Mouse (Mus musculus) liver, embryonic 14.5 days (tissue): Measurements from ENCODE around the gene Sh2b2. TPM values are rescaled to one million over a fixed set of nuclear protein-coding genes. Genes with fewer than 3 reads are reported as not detected.

ENCODE experiments used
- ATAC-seq: fragments of 200-750 bp; cut with Nextera tagmentation; 2 replicates; pipeline ENCODE4 v1.8.0; 2017; ENCODE audit warnings: moderate number of reproducible peaks, mild to moderate bottlenecking, moderate library complexity; ENCODE audit not compliant: insufficient read depth
- DNase-seq, 3 experiments: peaks; one replicate each; pipeline ENCODE4 v3.0.0-alpha.2; 2012 to 2013; ENCODE audit warnings: low read depth in 3 of 3, low spot score in 3 of 3
- H3K27ac ChIP-seq: fragments of 300-500 bp; sonication (generic); 2 replicates; pipeline ENCODE4 v1.5.1; 2014; ENCODE audit warnings: moderate library complexity, mild to moderate bottlenecking, control low read depth, inconsistent platforms
- H3K27me3 ChIP-seq: fragments of 300-500 bp; sonication (generic); 2 replicates; pipeline ENCODE4 v1.6.1; 2014; ENCODE audit warnings: mild to moderate bottlenecking, low read length, moderate library complexity; ENCODE audit not compliant: control insufficient read depth, insufficient read depth
- H3K36me3 ChIP-seq: fragments of 300-500 bp; sonication (generic); replicated peaks from 2 replicates; pipeline ENCODE4 v1.6.1; 2014; ENCODE audit warnings: low read depth; ENCODE audit not compliant: control insufficient read depth, insufficient read depth
- H3K4me1 ChIP-seq, 2 experiments: fragments of 200-500 bp in 1 of 2; fragments of 300-500 bp in 1 of 2; sonication (generic) in 1 of 2; replicated peaks; 2 replicates each; pipeline ENCODE4 v1.6.1; 2012 to 2014; ENCODE audit warnings: antibody characterized with exemption in 1 of 2, inconsistent platforms in 1 of 2, low read length in 1 of 2; ENCODE audit not compliant: control insufficient read depth in 2 of 2, insufficient read depth in 2 of 2
- H3K4me2 ChIP-seq: fragments of 300-500 bp; sonication (generic); 2 replicates; pipeline ENCODE4 v1.6.1; 2014; ENCODE audit warnings: low read depth, mild to moderate bottlenecking, control low read depth, moderate library complexity
- H3K4me3 ChIP-seq, 2 experiments: fragments of 200-500 bp in 1 of 2; fragments of 300-500 bp in 1 of 2; sonication (generic) in 1 of 2; 2 replicates each; pipeline ENCODE4 v1.5.1; 2012 to 2014; ENCODE audit warnings: low read depth in 2 of 2, low read length in 2 of 2, mild to moderate bottlenecking in 2 of 2, control low read depth in 1 of 2, inconsistent platforms in 1 of 2, moderate library complexity in 1 of 2; ENCODE audit not compliant: insufficient read depth in 1 of 2
- H3K9ac ChIP-seq: fragments of 300-500 bp; sonication (generic); replicated peaks from 2 replicates; pipeline ENCODE4 v1.6.1; 2014; ENCODE audit warnings: mild to moderate bottlenecking, control low read depth, moderate library complexity
- H3K9me3 ChIP-seq: fragments of 300-500 bp; sonication (generic); 2 replicates; pipeline ENCODE4 v1.6.1; 2016; ENCODE audit warnings: low read length, mixed read lengths; ENCODE audit not compliant: control insufficient read depth
- CTCF ChIP-seq: IDR thresholded peaks from 2 replicates; pipeline ENCODE4 v1.5.1; 2016; ENCODE audit warnings: antibody characterized with exemption, low read depth, control low read depth
- EP300 ChIP-seq: IDR thresholded peaks from 2 replicates; pipeline ENCODE4 v1.6.1; 2016; ENCODE audit warnings: antibody characterized with exemption, low read depth
- WGBS: fragments of 180-500 bp; shearing (Covaris S2); extraction: QIAGEN DNeasy Blood & Tissue Kit; methylation state at CpG from one replicate; pipeline ENCODE4 v1.1.7; 2014; ENCODE audit not compliant: insufficient replicate concordance; 5-methylcytosine and 5-hydroxymethylcytosine counted together
- polyA plus RNA-seq, 2 experiments: library from polyadenylated mRNA; depleted of rRNA in 1 of 2; stranded (reverse) in 1 of 2; unstranded in 1 of 2; fragments of >200 nt; fragmentation: Nextera tagmentation in 1 of 2; extraction: Ambion mirVana in 1 of 2; gene quantifications; 2 replicates each; pipeline versions ENCODE4 v1.2.1 to v1.2.3; 2012 to 2014

Sh2b2 gene
- polyA plus RNA-seq, 2 experiments, result 1.5 to 1.8 TPM

DNA sequence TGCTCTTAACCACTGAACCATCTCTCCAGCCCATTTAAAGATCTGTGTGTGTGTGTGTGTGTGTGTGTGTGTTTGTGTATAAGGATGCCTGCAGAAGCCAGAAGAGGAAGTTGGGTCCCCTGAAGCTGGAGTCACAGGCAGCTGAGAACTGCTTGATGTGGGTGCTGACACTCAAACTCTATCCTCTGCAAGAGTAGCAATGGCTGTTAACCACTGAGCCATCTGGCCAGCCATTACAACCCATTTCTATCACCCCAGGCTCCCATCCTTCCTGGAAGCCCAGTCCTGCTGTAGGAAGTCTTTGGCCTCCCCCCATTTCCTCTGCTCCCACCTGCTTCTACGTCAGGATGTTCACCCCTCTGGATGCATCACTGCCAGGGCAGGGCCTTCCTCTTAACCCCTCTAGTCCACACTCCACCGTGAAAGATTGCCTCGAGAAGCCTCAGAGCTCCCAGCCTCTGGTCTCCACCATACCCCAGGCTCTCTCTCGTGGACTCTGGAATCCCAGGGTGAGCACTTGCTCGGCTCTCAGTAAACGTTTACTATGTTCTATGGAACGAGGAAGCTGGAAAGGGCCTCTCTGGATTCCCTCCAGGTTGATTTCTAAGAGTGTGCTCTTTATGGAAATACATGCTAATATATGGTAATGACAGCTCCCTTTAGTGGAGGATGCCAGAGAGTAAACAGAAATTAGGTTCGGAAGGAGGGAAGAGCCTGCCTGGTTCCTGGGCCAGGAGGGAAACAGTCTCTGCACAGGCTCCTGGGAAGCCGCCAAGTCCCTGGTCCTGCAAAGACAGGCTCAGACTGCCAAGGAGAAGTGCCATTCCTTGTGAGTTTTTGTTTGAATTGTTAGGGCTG lies 72.5 kb downstream of the Sh2b2 start:
- no peak overlapping the region for H3K9ac ChIP-seq
- H3K4me1 ChIP-seq, result peaks cover 0 to 15% of the 10 kb centered on the region in 2 experiments; a peak in 3 of 4 replicates
- ATAC-seq, result no peak

DNA sequence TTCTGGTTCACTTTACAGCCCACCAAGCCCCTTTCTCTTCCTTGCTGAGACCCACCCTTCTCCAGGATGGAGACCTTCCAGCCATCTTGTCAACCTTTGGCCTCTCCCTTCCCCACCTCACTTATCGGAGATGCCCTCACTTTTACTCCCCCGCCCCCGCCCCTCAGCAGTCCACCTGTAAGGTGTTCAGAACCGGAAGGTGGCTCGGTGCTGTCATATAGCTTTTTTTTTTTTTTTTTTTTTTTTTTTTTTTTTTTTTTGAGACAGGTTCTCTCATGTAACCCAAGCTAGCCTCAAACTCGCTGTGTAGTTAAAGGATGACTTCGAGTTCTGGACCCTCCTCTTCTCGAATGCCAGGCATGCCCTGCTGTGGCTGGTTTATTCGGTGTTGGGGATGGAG lies 73.4 kb downstream of the Sh2b2 start:
- peaks cover 4% of the 10 kb centered on the region for H3K9me3 ChIP-seq
- H3K9ac ChIP-seq, result no peak overlapping the region
- no peak overlapping the region for H3K4me3 ChIP-seq
- DNase-seq (no peak), ATAC-seq (no peak)
- H3K27me3 ChIP-seq, result no peaks in the 10 kb centered on the region
- TF ChIP-seq EP300 (no peak), CTCF (no peak)
- no peak overlapping the region for H3K4me2 ChIP-seq
- WGBS, result 62% methylated on average over 9 of the region's 9 CpGs
- H3K27ac ChIP-seq, result no peak overlapping the region
- peaks cover 0 to 15% of the 10 kb centered on the region in 2 experiments; a peak in 3 of 4 replicates for H3K4me1 ChIP-seq
- H3K36me3 ChIP-seq, result no peaks in the 10 kb centered on the region

More for the DNA sequence above, 72.5 kb downstream of the Sh2b2 start:
- no peak overlapping the region for H3K27ac ChIP-seq
- TF ChIP-seq CTCF (no peak), EP300 (no peak)
- no peak for DNase-seq
- no peaks in the 10 kb centered on the region for H3K27me3 ChIP-seq
- no peaks in the 10 kb centered on the region; the same call in 1 of the 2 replicates for H3K36me3 ChIP-seq
- no peaks in the 10 kb centered on the region for H3K9me3 ChIP-seq
- no peak overlapping the region for H3K4me3 ChIP-seq
- H3K4me2 ChIP-seq, result no peak overlapping the region
- 38% methylated on average over 9 of the region's 9 CpGs for WGBS

DNA sequence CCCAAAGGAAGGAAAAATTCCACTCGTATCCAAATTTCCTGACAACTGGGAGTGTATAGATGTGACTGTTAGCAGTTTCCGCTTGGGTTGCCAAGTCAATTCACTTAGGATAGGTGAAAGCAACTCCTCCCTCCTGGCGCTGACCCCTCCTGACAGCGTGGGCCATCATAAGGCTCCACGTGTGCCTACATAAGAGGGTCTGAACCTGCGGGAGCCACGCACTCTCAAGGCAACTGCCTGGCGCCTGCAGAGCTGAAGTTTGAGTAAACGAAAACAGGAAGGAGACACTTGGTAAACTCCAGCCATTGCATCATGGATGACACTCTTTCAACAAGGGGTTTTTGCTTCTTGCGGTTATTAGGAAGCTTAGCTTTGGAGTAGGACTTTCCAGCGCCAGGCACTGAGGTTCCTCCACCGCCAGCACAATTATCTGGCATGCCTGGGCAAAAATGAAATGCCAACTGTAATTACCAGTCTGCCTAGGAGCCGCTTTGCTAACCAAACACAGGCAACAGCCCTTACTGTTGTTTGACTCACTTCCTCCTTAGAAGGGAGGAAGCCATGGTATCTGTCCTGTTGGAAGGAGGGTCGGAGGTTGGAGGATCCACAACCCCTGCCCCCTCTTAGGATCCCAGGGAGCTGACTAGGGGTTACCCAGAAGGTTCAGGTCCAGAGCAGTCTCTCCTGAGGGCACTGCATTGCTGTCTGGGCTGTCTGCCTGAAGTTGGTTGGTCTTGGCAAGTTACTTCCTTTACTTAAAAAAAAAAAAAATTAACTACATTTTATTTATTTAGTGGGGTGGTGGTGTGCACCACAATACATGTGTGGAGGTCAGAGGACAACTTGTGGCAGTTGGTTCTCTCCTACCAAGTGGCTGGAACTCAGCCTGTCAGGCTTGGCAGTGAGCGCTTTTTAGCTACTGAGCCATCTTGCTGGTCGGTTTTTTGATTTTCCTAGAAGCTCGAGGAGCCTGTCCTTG lies 74.7 kb downstream of the Sh2b2 start:
- Histone ChIP-seq H3K27ac (peak overlapping the region; percentile 1; the same call in 1 of the 2 replicates), H3K4me1 (peaks cover 0 to 15% of the 10 kb centered on the region in 2 experiments; a peak in 3 of 4 replicates), H3K4me2 (peak overlapping the region; percentile 81), H3K9ac (peak overlapping the region; percentile 71), H3K27me3 (no peaks in the 10 kb centered on the region), H3K36me3 (no peaks in the 10 kb centered on the region), H3K4me3 (peak overlapping the region; percentile 58 to 65), H3K9me3 (peaks cover 4% of the 10 kb centered on the region)
- no peak for TF ChIP-seq EP300
- no peak for TF ChIP-seq CTCF
- 13% methylated on average over 17 of the region's 17 CpGs for WGBS
- ATAC-seq (peak; percentile 38; the same call in 1 of the 2 replicates), DNase-seq (peak in 1 of 3 experiments; percentile 30)

DNA sequence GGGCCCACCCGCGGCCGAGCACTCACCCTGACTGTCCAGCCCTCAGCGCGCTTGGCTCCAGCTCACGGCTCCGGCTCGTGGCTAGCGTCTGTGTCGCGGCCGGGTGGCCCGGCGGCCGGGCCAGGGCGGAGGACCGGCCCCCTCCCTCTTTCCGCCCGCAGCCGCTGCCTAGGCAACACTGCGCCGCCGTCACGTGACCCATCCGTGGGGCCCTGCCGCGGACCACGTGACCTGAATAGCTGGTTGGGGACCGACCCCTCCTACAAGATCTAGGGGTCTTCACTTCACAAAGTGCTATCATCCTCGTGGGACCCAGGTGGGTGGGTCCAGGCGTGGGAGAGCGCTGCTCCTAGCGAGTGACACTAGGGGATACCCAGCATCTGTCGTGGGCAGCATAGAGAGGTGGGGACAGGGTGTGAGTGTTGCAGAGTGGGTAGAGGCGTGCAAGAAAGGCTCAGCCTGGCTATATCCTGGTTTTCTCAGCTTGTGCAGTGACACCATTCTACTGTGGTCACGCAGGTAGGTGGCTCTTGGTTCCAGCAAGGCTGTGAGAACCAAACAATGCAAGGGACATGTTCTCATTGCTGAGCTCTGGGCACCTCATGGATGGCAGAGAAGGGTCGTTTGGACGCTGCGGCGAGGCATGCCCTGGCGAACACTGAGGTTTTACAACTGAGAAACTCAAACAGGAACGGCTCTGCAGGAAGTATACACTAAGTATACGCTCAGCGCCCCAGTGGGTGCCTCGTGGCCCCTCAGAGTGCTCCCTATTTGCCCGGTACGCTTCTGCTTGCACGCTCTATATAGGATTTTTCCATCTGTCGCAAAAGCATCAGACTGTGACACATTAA lies 75.6 kb downstream of the Sh2b2 start, which contains the start of gene Orai2:
Gene Orai2 (minus strand): TSS at position 202 of the 851 bp plus-strand sequence.
- H3K27me3 ChIP-seq, result no peaks in the 10 kb centered on the region
- ATAC-seq, result peak; percentile 81
- H3K27ac ChIP-seq, result peak within 1 kb of the TSS; percentile 1; the same call in 1 of the 2 replicates
- no peak for TF ChIP-seq CTCF
- no peak for TF ChIP-seq EP300
- H3K36me3 ChIP-seq, result no peaks in the 10 kb centered on the region
- H3K9ac ChIP-seq, result peak within 1 kb of the TSS; percentile 71
- peak within 1 kb of the TSS; percentile 81 for H3K4me2 ChIP-seq
- H3K4me3 ChIP-seq, result peak within 1 kb of the TSS; percentile 58 to 65
- WGBS, result 1% methylated on average over 49 of the region's 49 CpGs
- peaks cover 0 to 15% of the 10 kb centered on the region in 2 experiments; a peak in 3 of 4 replicates for H3K4me1 ChIP-seq
- peak; percentile 31 to 52 (median 39) for DNase-seq
- H3K9me3 ChIP-seq, result peaks cover 4% of the 10 kb centered on the region
